Mouse (Mus musculus) MEL (cell line): ENCODE data around the gene Fam173a. TPM values are rescaled to one million over a fixed set of nuclear protein-coding genes. Genes with fewer than 3 reads are reported as not detected.

Experiments used
- DNase-seq: peaks from one replicate; pipeline ENCODE4 v3.0.0; 2011; ENCODE audit warnings: low read depth, low spot score
- H3K27ac ChIP-seq: 2 replicates; pipeline ENCODE4 v1.5.1; 2012; ENCODE audit warnings: low read depth, mild to moderate bottlenecking, control low read depth, low read length, moderate library complexity; ENCODE audit not compliant: control insufficient read depth
- H3K27me3 ChIP-seq, 2 experiments: fragments of 150-350 bp in 1 of 2; sonication (generic) in 1 of 2; 2 replicates each; pipeline ENCODE4 v1.6.1; 2012; ENCODE audit warnings: low read length in 2 of 2, mild to moderate bottlenecking in 2 of 2, improper control_type of control experiment in 1 of 2, moderate library complexity in 1 of 2; ENCODE audit not compliant: insufficient read depth in 2 of 2, control insufficient read depth in 1 of 2
- H3K36me3 ChIP-seq, 2 experiments: 2 replicates each; pipeline ENCODE4 v1.6.1; 2012 to 2014; ENCODE audit warnings: low read length in 2 of 2, improper control_type of control experiment in 1 of 2, inconsistent platforms in 1 of 2, mild to moderate bottlenecking in 1 of 2; ENCODE audit not compliant: insufficient read depth in 2 of 2, control insufficient read depth in 1 of 2
- H3K4me1 ChIP-seq, 2 experiments: fragments of 150-350 bp in 1 of 2; sonication (generic) in 1 of 2; 2 replicates each; pipeline ENCODE4 v1.6.1; 2012; ENCODE audit warnings: low read length in 2 of 2, improper control_type of control experiment in 1 of 2, mild to moderate bottlenecking in 1 of 2; ENCODE audit not compliant: insufficient read depth in 2 of 2, control insufficient read depth in 1 of 2
- H3K4me3 ChIP-seq, 2 experiments: fragments of 150-350 bp in 1 of 2; sonication (generic) in 1 of 2; 2 replicates each; pipeline ENCODE4 v1.5.1; 2012; ENCODE audit warnings: low read depth in 2 of 2, low read length in 2 of 2, mild to moderate bottlenecking in 2 of 2, moderate library complexity in 2 of 2, control low read depth in 1 of 2, improper control_type of control experiment in 1 of 2; ENCODE audit not compliant: control insufficient read depth in 1 of 2, insufficient read depth in 1 of 2
- H3K79me2 ChIP-seq: 2 replicates; pipeline ENCODE4 v1.6.1; 2012; ENCODE audit warnings: mild to moderate bottlenecking, low read length, moderate library complexity; ENCODE audit not compliant: control insufficient read depth, poor library complexity, insufficient read depth
- H3K9ac ChIP-seq: 2 replicates; pipeline ENCODE4 v1.6.1; 2012; ENCODE audit warnings: low read depth, mild to moderate bottlenecking, control low read depth, low read length, moderate library complexity; ENCODE audit not compliant: control insufficient read depth, poor library complexity, severe bottlenecking
- H3K9me3 ChIP-seq: fragments of 150-350 bp; sonication (generic); replicated peaks from 2 replicates; pipeline ENCODE4 v1.6.1; 2012; ENCODE audit warnings: mild to moderate bottlenecking, low read length, improper control_type of control experiment, moderate library complexity; ENCODE audit not compliant: insufficient read depth
- BHLHE40 ChIP-seq: IDR thresholded peaks from 2 replicates; pipeline ENCODE4 v1.6.1; 2012; ENCODE audit warnings: low read depth, mild to moderate bottlenecking, inconsistent platforms, low read length, improper control_type of control experiment, borderline replicate concordance
- CHD1 ChIP-seq: IDR thresholded peaks from 2 replicates; pipeline ENCODE4 v1.6.1; 2012; ENCODE audit warnings: low read depth, mild to moderate bottlenecking, inconsistent platforms, low read length, improper control_type of control experiment
- CTCF ChIP-seq, 3 experiments: IDR thresholded peaks in 2 of 3; conservative IDR thresholded peaks in 1 of 3; 2 replicates each; pipeline ENCODE4 v1.5.1; 2011 to 2012; ENCODE audit warnings: low read length in 3 of 3, low read depth in 2 of 3, mild to moderate bottlenecking in 2 of 3, improper control_type of control experiment in 1 of 3, inconsistent platforms in 1 of 3, mixed read lengths in 1 of 3, moderate library complexity in 1 of 3; ENCODE audit not compliant: control insufficient read depth in 1 of 3, insufficient read depth in 1 of 3, poor library complexity in 1 of 3, severe bottlenecking in 1 of 3
- E2F4 ChIP-seq: IDR thresholded peaks from 2 replicates; pipeline ENCODE4 v1.6.1; 2011; ENCODE audit warnings: low read depth, low read length, improper control_type of control experiment, borderline replicate concordance
- ELF1 ChIP-seq: IDR thresholded peaks from 2 replicates; pipeline ENCODE4 v1.6.1; 2014; ENCODE audit warnings: low read depth, mild to moderate bottlenecking, inconsistent platforms, low read length, improper control_type of control experiment, moderate library complexity
- EP300 ChIP-seq, 2 experiments: IDR thresholded peaks; 2 replicates each; pipeline ENCODE4 v1.6.1; 2011; ENCODE audit warnings: improper control_type of control experiment in 2 of 2, low read length in 2 of 2, low read depth in 1 of 2, mild to moderate bottlenecking in 1 of 2
- ETS1 ChIP-seq: IDR thresholded peaks from 2 replicates; pipeline ENCODE4 v1.6.1; 2012; ENCODE audit warnings: low read depth, mild to moderate bottlenecking, inconsistent platforms, low read length, improper control_type of control experiment, moderate library complexity
- GABPA ChIP-seq: IDR thresholded peaks from 2 replicates; pipeline ENCODE4 v1.6.1; 2012; ENCODE audit warnings: low read depth, mild to moderate bottlenecking, inconsistent platforms, low read length, improper control_type of control experiment, moderate library complexity
- GATA1 ChIP-seq: IDR thresholded peaks from 2 replicates; pipeline ENCODE4 v1.6.1; 2011; ENCODE audit warnings: low read depth, low read length, improper control_type of control experiment
- JUND ChIP-seq: IDR thresholded peaks from 2 replicates; pipeline ENCODE4 v1.6.1; 2011; ENCODE audit warnings: low read depth, mild to moderate bottlenecking, improper control_type of control experiment, low read length
- KAT2A ChIP-seq: conservative IDR thresholded peaks from 2 replicates; pipeline ENCODE4 v1.6.1; 2012; ENCODE audit warnings: low read depth, low read length, improper control_type of control experiment, inconsistent platforms
- MYB ChIP-seq: IDR thresholded peaks from 2 replicates; pipeline ENCODE4 v1.6.1; 2011; ENCODE audit warnings: mild to moderate bottlenecking, low read depth, low read length, improper control_type of control experiment
- NELFE ChIP-seq: IDR thresholded peaks from 2 replicates; pipeline ENCODE4 v1.6.1; 2011; ENCODE audit warnings: low read depth, low read length, improper control_type of control experiment
- NRF1 ChIP-seq: IDR thresholded peaks from 2 replicates; pipeline ENCODE4 v1.6.1; 2014; ENCODE audit warnings: low read depth, mild to moderate bottlenecking, inconsistent platforms, low read length, improper control_type of control experiment, moderate library complexity; ENCODE audit not compliant: poor library complexity, insufficient read depth, severe bottlenecking
- POLR2A ChIP-seq, 2 experiments: IDR thresholded peaks; 2 replicates each; pipeline ENCODE4 v1.6.1; 2011 to 2012; ENCODE audit warnings: low read length in 2 of 2, mild to moderate bottlenecking in 2 of 2, control low read depth in 1 of 2, improper control_type of control experiment in 1 of 2, low read depth in 1 of 2, moderate library complexity in 1 of 2; ENCODE audit not compliant: control insufficient read depth in 1 of 2, insufficient read depth in 1 of 2, poor library complexity in 1 of 2
- POLR2AphosphoS2 ChIP-seq: IDR thresholded peaks from 2 replicates; pipeline ENCODE4 v1.6.1; 2011; ENCODE audit warnings: low read length, improper control_type of control experiment
- POLR2AphosphoS5 ChIP-seq: IDR thresholded peaks from 2 replicates; pipeline ENCODE4 v1.6.1; 2012; ENCODE audit warnings: low read depth, borderline replicate concordance, mild to moderate bottlenecking, inconsistent platforms, low read length, moderate library complexity, mixed read lengths
- RAD21 ChIP-seq: IDR thresholded peaks from 2 replicates; pipeline ENCODE4 v1.6.1; 2011; ENCODE audit warnings: mild to moderate bottlenecking, low read depth, low read length, improper control_type of control experiment
- RCOR1 ChIP-seq: IDR thresholded peaks from 2 replicates; pipeline ENCODE4 v1.6.1; 2012; ENCODE audit warnings: low read depth, mild to moderate bottlenecking, inconsistent platforms, low read length, improper control_type of control experiment
- SIN3A ChIP-seq: IDR thresholded peaks from 2 replicates; pipeline ENCODE4 v1.6.1; 2012; ENCODE audit warnings: low read length, improper control_type of control experiment, inconsistent platforms
- TAL1 ChIP-seq: IDR thresholded peaks from 2 replicates; pipeline ENCODE4 v1.6.1; 2012; ENCODE audit warnings: mild to moderate bottlenecking, inconsistent platforms, low read length, moderate library complexity, mixed read lengths
- TBP ChIP-seq: IDR thresholded peaks from 2 replicates; pipeline ENCODE4 v1.8.0; 2011; ENCODE audit warnings: low read depth, low read length, improper control_type of control experiment
- USF1 ChIP-seq: IDR thresholded peaks from 2 replicates; pipeline ENCODE4 v1.6.1; 2014; ENCODE audit warnings: low read depth, mild to moderate bottlenecking, inconsistent platforms, low read length, improper control_type of control experiment, moderate library complexity
- USF2 ChIP-seq, 2 experiments: IDR thresholded peaks; 2 replicates each; pipeline ENCODE4 v1.6.1; 2011 to 2012; ENCODE audit warnings: improper control_type of control experiment in 2 of 2, low read length in 2 of 2, borderline replicate concordance in 1 of 2, inconsistent platforms in 1 of 2, low read depth in 1 of 2, mild to moderate bottlenecking in 1 of 2; ENCODE audit not compliant: insufficient read depth in 1 of 2
- ZC3H11A ChIP-seq: IDR thresholded peaks from 2 replicates; pipeline ENCODE4 v1.6.1; 2012; ENCODE audit warnings: low read depth, mild to moderate bottlenecking, inconsistent platforms, low read length, improper control_type of control experiment
- ZNF384 ChIP-seq: IDR thresholded peaks from 2 replicates; pipeline ENCODE4 v1.6.1; 2012; ENCODE audit warnings: low read depth, mild to moderate bottlenecking, inconsistent platforms, low read length, improper control_type of control experiment
- polyA plus RNA-seq, 2 experiments: library from polyadenylated mRNA; stranded (reverse) in 1 of 2; unstranded in 1 of 2; fragments of >175 nt in 1 of 2; fragments of >200 nt in 1 of 2; gene quantifications; 2 replicates each; pipeline versions ENCODE4 v1.2.1 to v1.2.4; 2012; ENCODE audit warnings: low replicate concordance in 2 of 2, low read depth in 1 of 2; ENCODE audit not compliant: insufficient read length in 2 of 2, insufficient read depth in 1 of 2, missing spikeins in 1 of 2
- total RNA-seq: library from RNA; depleted of rRNA; stranded (reverse); fragments of 300-350 nt; gene quantifications from 2 replicates; pipeline ENCODE4 v1.2.3, GENCODE M21; 2012

Fam173a gene
- total and polyA plus RNA-seq, 3 experiments = 36.6 to 39.0 TPM; not detected in 1

- H3K36me3 ChIP-seq = no peaks in the 10 kb centered on the region
- peaks cover 0 to 1% of the 10 kb centered on the region in 2 experiments; a peak in 2 of 4 replicates for H3K27me3 ChIP-seq
- no peaks in the 10 kb centered on the region for H3K9me3 ChIP-seq
- H3K4me1 ChIP-seq = peaks cover 0 to 8% of the 10 kb centered on the region in 2 experiments; a peak in 1 of 4 replicates
- TF ChIP-seq ETS1 (no peak), ELF1 (no peak), SIN3A (no peak), JUND (no peak), TBP (no peak), NELFE (no peak), CTCF (IDR thresholded peaks at IDR 0.05 in 2 of 3, conservative IDR thresholded peaks at IDR 0.05 in 1 of 3; ENCODE audit: control insufficient read depth in 1 of 3, insufficient read depth in 1 of 3, low read depth in 2 of 3, low read length in 3 of 3, poor library complexity in 1 of 3, severe bottlenecking in 1 of 3) (no peak), USF2 (IDR thresholded peaks at IDR 0.05; ENCODE audit: borderline replicate concordance in 1 of 2, insufficient read depth in 1 of 2, low read depth in 1 of 2, low read length in 2 of 2) (no peak), POLR2A (IDR thresholded peaks at IDR 0.05; ENCODE audit: control insufficient read depth in 1 of 2, insufficient read depth in 1 of 2, low read depth in 1 of 2, low read length in 2 of 2, poor library complexity in 1 of 2) (no peak), TAL1 (no peak), RAD21 (no peak), BHLHE40 (no peak), POLR2AphosphoS2 (no peak), ZC3H11A (no peak), E2F4 (no peak), GATA1 (no peak), NRF1 (no peak), MYB (no peak)
- H3K9ac ChIP-seq = no peak overlapping the region
- H3K4me3 ChIP-seq = no peak overlapping the region
- DNase-seq = no peak
- no peaks in the 10 kb centered on the region for H3K79me2 ChIP-seq
- H3K27ac ChIP-seq = no peak overlapping the region
Measured at GRCm38 (mm10) chr17:25809606-25810340, 17.1 kb upstream of the Fam173a start.

- DNase-seq = no peak
- Histone ChIP-seq H3K9me3 (no peaks in the 10 kb centered on the region), H3K27ac (no peak within 1 kb of the TSS), H3K9ac (no peak within 1 kb of the TSS), H3K4me3 (no peak within 1 kb of the TSS), H3K4me1 (peaks cover 0 to 8% of the 10 kb centered on the region in 2 experiments; a peak in 1 of 4 replicates), H3K36me3 (no peaks in the 10 kb centered on the region), H3K27me3 (peaks cover 0 to 1% of the 10 kb centered on the region in 2 experiments; a peak in 1 of 4 replicates), H3K79me2 (no peaks in the 10 kb centered on the region)
- TF ChIP-seq BHLHE40 = no peak
- no peak for TF ChIP-seq ZNF384
- TF ChIP-seq CHD1 = no peak
- no peak for TF ChIP-seq NRF1
- no peak for TF ChIP-seq USF1
- no peak for TF ChIP-seq KAT2A
- no peak for TF ChIP-seq GATA1
- no peak for TF ChIP-seq USF2 (IDR thresholded peaks at IDR 0.05; ENCODE audit: borderline replicate concordance in 1 of 2, insufficient read depth in 1 of 2, low read depth in 1 of 2, low read length in 2 of 2)
- no peak for TF ChIP-seq E2F4
- no peak for TF ChIP-seq JUND
- no peak for TF ChIP-seq POLR2AphosphoS5
- no peak for TF ChIP-seq TAL1
- TF ChIP-seq EP300 (IDR thresholded peaks at IDR 0.05; ENCODE audit: low read depth in 1 of 2, low read length in 2 of 2) = no peak
- TF ChIP-seq GABPA = no peak
- TF ChIP-seq RCOR1 = no peak
- no peak for TF ChIP-seq POLR2AphosphoS2
Measured at GRCm38 (mm10) chr17:25808789-25809605, 16.3 kb upstream of the Fam173a start, which contains the start of gene Fbxl16. Gene Fbxl16 (plus strand): TSS chr17:25809085.
